Mouse (Mus musculus): Measurements from ENCODE around the gene Mcfd2. TPM values are rescaled to one million over a fixed set of nuclear protein-coding genes. Genes with fewer than 3 reads are reported as not detected.
"Not testable (repeated sequence)": the region's sequence is repeated elsewhere in the genome, so short reads cannot be mapped to it uniquely, and the experiment has no call there.

Gene Mcfd2
- polyA plus RNA-seq, 1 experiment from 2014 or later = 81.3 TPM

DNA sequence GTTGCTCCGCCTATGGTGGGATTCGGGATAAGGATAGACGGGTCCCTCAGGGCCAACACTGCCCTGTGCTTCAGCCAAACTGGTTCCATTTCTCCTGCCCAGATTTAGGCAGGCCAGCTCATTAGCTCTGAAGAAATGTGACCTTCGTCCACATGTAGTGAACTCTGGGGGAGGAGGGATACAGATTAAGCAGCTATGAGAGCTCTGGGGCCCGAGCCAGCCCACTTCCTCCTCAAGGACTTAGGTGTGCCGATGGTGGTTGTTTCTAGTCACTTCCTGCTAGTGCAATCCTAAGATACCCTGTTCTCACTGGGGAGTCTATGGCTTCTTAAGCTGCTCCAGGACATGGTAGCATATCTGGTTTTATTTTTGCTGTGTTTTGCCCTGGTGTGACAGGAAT, 33.2 kb upstream of the Mcfd2 start:
- WGBS = 52% methylated on average over 6 of the region's 6 CpGs
- no peak overlapping the region for H3K9ac ChIP-seq (ENCODE audit: low read length)
- H3K4me1 ChIP-seq (ENCODE audit: control insufficient read depth in 2 of 2, insufficient read depth in 2 of 2, low read length in 2 of 2) = peaks cover 6 to 11% of the 10 kb centered on the region in 2 experiments; a peak in 2 of 4 replicates
- no peaks in the 10 kb centered on the region for H3K9me3 ChIP-seq (ENCODE audit: control insufficient read depth, low read length)
- no peaks in the 10 kb centered on the region for H3K36me3 ChIP-seq (ENCODE audit: control insufficient read depth, insufficient read depth, low read length)
- H3K4me2 ChIP-seq (ENCODE audit: low read length) = no peak overlapping the region
- ATAC-seq (ENCODE audit: insufficient number of reproducible peaks, insufficient read depth, low FRiP score, low read depth) = no peak
- no peak overlapping the region for H3K4me3 ChIP-seq (ENCODE audit: control insufficient read depth in 1 of 2, insufficient read depth in 1 of 2, low read depth in 1 of 2, low read length in 2 of 2)
- H3K27me3 ChIP-seq (ENCODE audit: control insufficient read depth, insufficient read depth, low read length) = no peaks in the 10 kb centered on the region
- H3K27ac ChIP-seq (replicated peaks in 1 of 2; ENCODE audit: control insufficient read depth in 1 of 2, insufficient read depth in 1 of 2, low read depth in 2 of 2, low read length in 2 of 2) = no peak overlapping the region

DNA sequence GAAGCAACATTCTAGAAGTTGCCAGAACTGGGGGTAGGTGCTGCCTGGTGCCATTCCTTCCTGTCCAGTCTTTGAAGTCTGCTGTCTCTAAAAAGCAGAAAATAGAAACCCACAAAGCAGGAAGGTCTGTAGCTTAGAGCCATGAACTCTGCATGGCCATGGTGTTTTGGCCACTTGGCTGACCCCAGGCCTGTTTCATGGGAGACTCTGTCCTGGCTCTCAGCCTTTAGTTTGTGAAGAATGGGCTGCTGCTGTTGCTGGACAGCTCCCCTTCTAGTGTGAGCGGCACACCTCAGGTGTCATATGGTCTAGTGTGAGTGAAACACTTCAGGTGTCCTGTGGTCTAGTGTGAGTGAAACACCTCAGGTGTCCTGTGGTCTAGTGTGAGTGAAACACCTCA, 31.0 kb upstream of the Mcfd2 start:
- not testable (repeated sequence) for H3K4me2 ChIP-seq (ENCODE audit: low read length); H3K4me3 ChIP-seq (ENCODE audit: control insufficient read depth in 1 of 2, insufficient read depth in 1 of 2, low read depth in 1 of 2, low read length in 2 of 2); H3K27ac ChIP-seq (replicated peaks in 1 of 2; ENCODE audit: control insufficient read depth in 1 of 2, insufficient read depth in 1 of 2, low read depth in 2 of 2, low read length in 2 of 2); H3K9me3 ChIP-seq (ENCODE audit: control insufficient read depth, low read length); H3K36me3 ChIP-seq (ENCODE audit: control insufficient read depth, insufficient read depth, low read length); ATAC-seq (ENCODE audit: insufficient number of reproducible peaks, insufficient read depth, low FRiP score, low read depth); H3K27me3 ChIP-seq (ENCODE audit: control insufficient read depth, insufficient read depth, low read length); H3K4me1 ChIP-seq (ENCODE audit: control insufficient read depth in 2 of 2, insufficient read depth in 2 of 2, low read length in 2 of 2); H3K9ac ChIP-seq (ENCODE audit: low read length)
- 63% methylated on average over 1 of the region's 1 CpGs for WGBS

DNA sequence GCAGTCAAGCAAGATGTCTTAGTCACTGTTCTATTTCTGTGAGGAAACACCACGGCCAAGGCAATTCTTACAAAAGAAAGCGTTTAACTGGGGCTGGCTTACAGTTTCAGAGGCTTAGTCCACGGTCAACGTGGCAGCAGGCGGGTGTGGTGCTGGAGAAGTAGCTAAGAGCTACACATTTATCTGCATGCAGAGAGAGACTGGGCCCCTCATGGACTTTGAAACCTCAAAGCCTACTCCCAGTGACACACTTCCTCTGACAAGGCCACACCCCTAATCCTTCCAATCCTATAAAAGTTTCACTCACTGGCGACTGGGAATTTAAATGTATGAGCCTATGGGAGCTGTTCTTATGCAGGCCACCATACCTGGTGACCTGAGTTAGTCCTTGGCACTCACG, 30.0 kb upstream of the Mcfd2 start:
- H3K27ac ChIP-seq (replicated peaks in 1 of 2; ENCODE audit: control insufficient read depth in 1 of 2, insufficient read depth in 1 of 2, low read depth in 2 of 2, low read length in 2 of 2) = no peak overlapping the region
- no peaks in the 10 kb centered on the region for H3K9me3 ChIP-seq (ENCODE audit: control insufficient read depth, low read length)
- H3K4me1 ChIP-seq (ENCODE audit: control insufficient read depth in 2 of 2, insufficient read depth in 2 of 2, low read length in 2 of 2) = peaks cover 6 to 7% of the 10 kb centered on the region in 2 experiments; a peak in 2 of 4 replicates
- no peak overlapping the region for H3K4me3 ChIP-seq (ENCODE audit: control insufficient read depth in 1 of 2, insufficient read depth in 1 of 2, low read depth in 1 of 2, low read length in 2 of 2)
- no peaks in the 10 kb centered on the region for H3K36me3 ChIP-seq (ENCODE audit: control insufficient read depth, insufficient read depth, low read length)
- no peak overlapping the region for H3K9ac ChIP-seq (ENCODE audit: low read length)
- H3K27me3 ChIP-seq (ENCODE audit: control insufficient read depth, insufficient read depth, low read length) = no peaks in the 10 kb centered on the region
- no peak for ATAC-seq (ENCODE audit: insufficient number of reproducible peaks, insufficient read depth, low FRiP score, low read depth)
- H3K4me2 ChIP-seq (ENCODE audit: low read length) = no peak overlapping the region
- 77% methylated on average over 7 of the region's 7 CpGs for WGBS

DNA sequence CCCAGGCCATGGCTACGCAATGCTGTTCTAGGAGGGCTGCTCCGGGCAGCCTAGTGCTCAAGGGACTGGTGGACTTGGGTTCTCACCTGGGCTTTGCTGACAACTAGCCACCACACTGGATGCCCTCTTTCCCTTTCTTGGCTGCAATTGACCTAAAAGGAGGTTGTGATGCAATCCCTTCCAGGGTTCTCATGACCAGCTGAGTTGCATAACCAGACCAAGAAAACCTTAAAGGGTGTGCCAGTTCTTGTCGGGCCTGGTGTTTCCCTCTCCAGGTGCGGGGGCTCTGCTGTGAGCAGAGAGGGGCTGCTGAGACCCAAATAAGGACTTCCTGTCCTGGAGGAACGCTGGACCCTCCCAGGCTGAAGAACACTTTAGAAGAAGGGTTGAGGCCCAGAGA, 27.4 kb upstream of the Mcfd2 start:
- H3K9me3 ChIP-seq (ENCODE audit: control insufficient read depth, low read length) = no peaks in the 10 kb centered on the region
- H3K4me2 ChIP-seq (ENCODE audit: low read length) = no peak overlapping the region
- no peaks in the 10 kb centered on the region for H3K36me3 ChIP-seq (ENCODE audit: control insufficient read depth, insufficient read depth, low read length)
- ATAC-seq (ENCODE audit: insufficient number of reproducible peaks, insufficient read depth, low FRiP score, low read depth) = no peak
- peaks cover 0 to 3% of the 10 kb centered on the region in 2 experiments; a peak in 2 of 4 replicates for H3K4me1 ChIP-seq (ENCODE audit: control insufficient read depth in 2 of 2, insufficient read depth in 2 of 2, low read length in 2 of 2)
- H3K9ac ChIP-seq (ENCODE audit: low read length) = no peak overlapping the region
- H3K4me3 ChIP-seq (ENCODE audit: control insufficient read depth in 1 of 2, insufficient read depth in 1 of 2, low read depth in 1 of 2, low read length in 2 of 2) = no peak overlapping the region
- H3K27ac ChIP-seq (replicated peaks in 1 of 2; ENCODE audit: control insufficient read depth in 1 of 2, insufficient read depth in 1 of 2, low read depth in 2 of 2, low read length in 2 of 2) = no peak overlapping the region
- 78% methylated on average over 5 of the region's 5 CpGs for WGBS
- H3K27me3 ChIP-seq (ENCODE audit: control insufficient read depth, insufficient read depth, low read length) = peaks cover 4% of the 10 kb centered on the region; the same call in 1 of the 2 replicates

DNA sequence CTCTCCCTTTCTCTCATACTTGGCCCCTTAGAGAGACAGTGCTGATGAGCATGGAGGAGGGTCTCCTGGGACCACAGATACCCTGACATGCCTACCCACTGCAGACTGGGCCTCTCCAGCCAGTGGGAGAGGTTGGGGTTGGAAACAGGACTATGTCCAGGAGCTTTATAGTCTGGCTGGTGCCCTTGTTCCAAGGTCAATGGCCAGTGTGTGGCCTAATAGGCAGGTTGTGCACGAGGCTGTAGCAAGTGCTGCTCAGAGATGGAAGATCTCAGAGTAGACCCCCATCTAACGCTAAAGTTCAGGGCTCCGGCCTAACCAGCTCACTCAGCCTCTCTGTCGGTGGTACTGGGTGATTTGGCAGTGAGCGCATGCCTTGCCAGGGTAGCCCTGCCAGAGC, 26.0 kb upstream of the Mcfd2 start:
- ATAC-seq (ENCODE audit: insufficient number of reproducible peaks, insufficient read depth, low FRiP score, low read depth) = no peak
- H3K27ac ChIP-seq (replicated peaks in 1 of 2; ENCODE audit: control insufficient read depth in 1 of 2, insufficient read depth in 1 of 2, low read depth in 2 of 2, low read length in 2 of 2) = no peak overlapping the region
- no peak overlapping the region for H3K4me2 ChIP-seq (ENCODE audit: low read length)
- no peak overlapping the region for H3K9ac ChIP-seq (ENCODE audit: low read length)
- H3K36me3 ChIP-seq (ENCODE audit: control insufficient read depth, insufficient read depth, low read length) = no peaks in the 10 kb centered on the region
- WGBS = 69% methylated on average over 5 of the region's 5 CpGs
- no peaks in the 10 kb centered on the region for H3K9me3 ChIP-seq (ENCODE audit: control insufficient read depth, low read length)
- peaks cover 0 to 3% of the 10 kb centered on the region in 2 experiments; a peak in 2 of 4 replicates for H3K4me1 ChIP-seq (ENCODE audit: control insufficient read depth in 2 of 2, insufficient read depth in 2 of 2, low read length in 2 of 2)
- peaks cover 14% of the 10 kb centered on the region for H3K27me3 ChIP-seq (ENCODE audit: control insufficient read depth, insufficient read depth, low read length)
- H3K4me3 ChIP-seq (ENCODE audit: control insufficient read depth in 1 of 2, insufficient read depth in 1 of 2, low read depth in 1 of 2, low read length in 2 of 2) = no peak overlapping the region

DNA sequence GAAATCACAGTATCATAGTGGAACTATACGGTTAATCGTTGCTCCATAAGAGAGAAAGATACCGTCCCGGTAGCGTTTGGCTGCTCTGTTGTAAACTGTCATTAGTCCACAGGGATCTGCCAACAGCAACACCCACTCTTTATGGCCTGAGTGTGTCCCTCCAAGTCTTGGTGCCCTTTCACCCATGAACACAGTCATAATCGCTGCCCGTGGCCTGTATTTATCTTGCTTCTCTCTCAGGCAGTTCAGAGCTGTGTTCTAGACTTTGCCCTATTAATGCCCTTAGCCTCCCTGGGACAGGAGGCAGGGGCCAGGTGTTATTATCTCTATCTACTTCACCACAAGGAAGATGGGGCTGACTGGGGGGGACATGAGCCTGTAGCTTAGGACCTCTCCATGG, 25.3 kb upstream of the Mcfd2 start:
- Histone ChIP-seq H3K4me3 (ENCODE audit: control insufficient read depth in 1 of 2, insufficient read depth in 1 of 2, low read depth in 1 of 2, low read length in 2 of 2) (no peak overlapping the region), H3K4me2 (ENCODE audit: low read length) (no peak overlapping the region), H3K27ac (replicated peaks in 1 of 2; ENCODE audit: control insufficient read depth in 1 of 2, insufficient read depth in 1 of 2, low read depth in 2 of 2, low read length in 2 of 2) (no peak overlapping the region), H3K9me3 (ENCODE audit: control insufficient read depth, low read length) (no peaks in the 10 kb centered on the region), H3K36me3 (ENCODE audit: control insufficient read depth, insufficient read depth, low read length) (no peaks in the 10 kb centered on the region), H3K4me1 (ENCODE audit: control insufficient read depth in 2 of 2, insufficient read depth in 2 of 2, low read length in 2 of 2) (peaks cover 0 to 3% of the 10 kb centered on the region in 2 experiments; a peak in 2 of 4 replicates), H3K27me3 (ENCODE audit: control insufficient read depth, insufficient read depth, low read length) (peaks cover 16% of the 10 kb centered on the region), H3K9ac (ENCODE audit: low read length) (no peak overlapping the region)
- no peak for ATAC-seq (ENCODE audit: insufficient number of reproducible peaks, insufficient read depth, low FRiP score, low read depth)
- 90% methylated on average over 7 of the region's 7 CpGs for WGBS

DNA sequence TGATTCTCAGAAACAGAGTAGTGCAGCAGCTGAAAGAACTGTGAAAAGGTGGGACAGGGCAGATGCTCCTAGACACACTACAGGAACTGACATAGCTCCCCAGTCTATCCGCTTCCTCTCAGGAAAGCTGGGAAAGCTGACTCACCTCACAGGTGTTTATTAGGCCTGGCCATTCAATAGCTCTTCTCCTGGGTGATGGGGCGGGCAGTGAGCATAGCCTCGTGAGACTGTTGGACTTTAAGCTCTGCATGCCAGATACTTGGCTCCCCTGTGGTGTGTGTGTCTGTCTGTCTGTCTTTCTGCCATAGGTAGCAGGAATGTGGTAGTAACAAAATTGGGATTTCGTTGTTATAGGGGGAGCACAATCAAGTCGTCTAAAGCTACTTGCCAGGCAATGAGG, 23.6 kb upstream of the Mcfd2 start:
- WGBS = 65% methylated on average over 5 of the region's 5 CpGs
- Histone ChIP-seq H3K4me1 (ENCODE audit: control insufficient read depth in 2 of 2, insufficient read depth in 2 of 2, low read length in 2 of 2) (peaks cover 0 to 3% of the 10 kb centered on the region in 2 experiments; a peak in 2 of 4 replicates), H3K27me3 (ENCODE audit: control insufficient read depth, insufficient read depth, low read length) (peaks cover 22% of the 10 kb centered on the region), H3K27ac (replicated peaks in 1 of 2; ENCODE audit: control insufficient read depth in 1 of 2, insufficient read depth in 1 of 2, low read depth in 2 of 2, low read length in 2 of 2) (no peak overlapping the region), H3K4me2 (ENCODE audit: low read length) (no peak overlapping the region), H3K36me3 (ENCODE audit: control insufficient read depth, insufficient read depth, low read length) (no peaks in the 10 kb centered on the region), H3K9me3 (ENCODE audit: control insufficient read depth, low read length) (no peaks in the 10 kb centered on the region), H3K4me3 (ENCODE audit: control insufficient read depth in 1 of 2, insufficient read depth in 1 of 2, low read depth in 1 of 2, low read length in 2 of 2) (no peak overlapping the region), H3K9ac (ENCODE audit: low read length) (no peak overlapping the region)
- no peak for ATAC-seq (ENCODE audit: insufficient number of reproducible peaks, insufficient read depth, low FRiP score, low read depth)

DNA sequence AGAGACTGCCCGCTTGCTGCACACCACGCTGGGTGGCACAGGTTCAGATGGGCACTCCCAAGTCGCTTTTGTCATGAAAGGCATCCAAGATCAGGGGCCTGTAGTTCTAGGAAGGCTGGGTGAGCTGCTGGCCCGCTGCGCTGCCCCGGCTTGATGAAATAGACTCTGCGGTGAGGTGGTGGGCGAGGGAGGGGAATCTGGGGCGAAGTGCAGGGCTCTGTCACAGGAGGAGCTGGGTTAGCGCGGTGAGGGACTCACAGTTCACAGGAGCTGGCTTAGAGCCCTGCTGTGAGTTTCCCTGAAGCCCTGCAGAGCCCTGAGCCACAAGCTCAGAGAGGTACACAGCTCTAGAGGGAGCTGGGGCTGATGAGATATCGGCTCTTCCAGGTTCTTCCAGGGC, 22.4 kb upstream of the Mcfd2 start:
- no peaks in the 10 kb centered on the region for H3K9me3 ChIP-seq (ENCODE audit: control insufficient read depth, low read length)
- no peak overlapping the region for H3K4me3 ChIP-seq (ENCODE audit: control insufficient read depth in 1 of 2, insufficient read depth in 1 of 2, low read depth in 1 of 2, low read length in 2 of 2)
- H3K36me3 ChIP-seq (ENCODE audit: control insufficient read depth, insufficient read depth, low read length) = no peaks in the 10 kb centered on the region
- H3K4me2 ChIP-seq (ENCODE audit: low read length) = no peak overlapping the region
- H3K27ac ChIP-seq (replicated peaks in 1 of 2; ENCODE audit: control insufficient read depth in 1 of 2, insufficient read depth in 1 of 2, low read depth in 2 of 2, low read length in 2 of 2) = no peak overlapping the region
- H3K9ac ChIP-seq (ENCODE audit: low read length) = no peak overlapping the region
- WGBS = 37% methylated on average over 12 of the region's 12 CpGs
- peaks cover 3 to 9% of the 10 kb centered on the region in 2 experiments; a peak in 3 of 4 replicates for H3K4me1 ChIP-seq (ENCODE audit: control insufficient read depth in 2 of 2, insufficient read depth in 2 of 2, low read length in 2 of 2)
- H3K27me3 ChIP-seq (ENCODE audit: control insufficient read depth, insufficient read depth, low read length) = peaks cover 32% of the 10 kb centered on the region
- no peak for ATAC-seq (ENCODE audit: insufficient number of reproducible peaks, insufficient read depth, low FRiP score, low read depth)
